Mouse (Mus musculus) layer of hippocampus, adult 2 months (tissue): ENCODE results near the gene Tmem87a. TPM values are rescaled to one million over a fixed set of nuclear protein-coding genes. Genes with fewer than 3 reads are reported as not detected.

Experiments used
- DNase-seq, 2 experiments: peaks; one replicate each; pipeline ENCODE4 v3.0.0; 2022; ENCODE audit warnings: low spot score in 2 of 2
- H3K27ac ChIP-seq: fragments of 200-600 bp; 2 replicates; pipeline ENCODE4 v1.8.1; 2022
- H3K4me3 ChIP-seq: fragments of 200-600 bp; 2 replicates; pipeline ENCODE4 v1.8.1; 2022; ENCODE audit warnings: mild to moderate bottlenecking
- CTCF ChIP-seq: fragments of 200-600 bp; conservative IDR thresholded peaks from 2 replicates; pipeline ENCODE4 v1.8.1; 2022; ENCODE audit warnings: antibody characterized with exemption, mild to moderate bottlenecking, moderate library complexity
- total RNA-seq, 2 experiments: library from RNA; stranded (reverse); gene quantifications; 2 replicates each; pipeline ENCODE4 v1.2.3; 2021

Tmem87a gene
- total RNA-seq, 2 experiments from 2014 or later, result 41.0 to 43.4 TPM

DNA sequence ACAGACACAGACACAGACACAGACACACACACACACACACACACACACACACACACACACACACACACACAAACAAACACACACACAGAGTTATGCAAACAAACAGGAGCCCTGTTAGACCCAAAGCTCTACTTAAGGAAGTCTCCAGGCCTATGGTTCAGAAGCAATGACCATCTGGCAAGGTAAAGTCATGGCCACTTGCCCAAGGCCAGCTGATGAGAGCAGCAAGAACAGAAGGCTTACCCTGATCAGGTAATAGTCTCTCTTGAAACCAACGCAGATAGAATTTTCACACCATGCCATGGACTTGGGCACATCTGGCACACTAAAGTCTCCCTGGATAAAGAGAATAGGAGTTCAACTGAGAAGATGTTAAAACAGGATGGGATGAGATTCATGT lies 62.2 kb downstream of the Tmem87a start:
- Histone ChIP-seq H3K4me3 (no peak overlapping the region), H3K27ac (no peak overlapping the region)
- no peak for DNase-seq
- no peak for TF ChIP-seq CTCF

- DNase-seq, result no peak
- 0 out of 2 replicates have a peak overlapping the region, but pooled peaks have one; percentile 2 for H3K27ac ChIP-seq
- TF ChIP-seq CTCF, result peak; percentile 77
Observed at GRCm38 (mm10) chr2:120337886-120338285, 66.0 kb downstream of the Tmem87a start.

GRCm38 (mm10) chr2:120331575-120331974 lies 72.3 kb downstream of the Tmem87a start:
- no peak for TF ChIP-seq CTCF
- no peak for DNase-seq
- Histone ChIP-seq H3K4me3 (no peak overlapping the region), H3K27ac (no peak overlapping the region)

More at GRCm38 (mm10) chr2:120337886-120338285, 66.0 kb downstream of the Tmem87a start:
- no peak overlapping the region for H3K4me3 ChIP-seq

DNA sequence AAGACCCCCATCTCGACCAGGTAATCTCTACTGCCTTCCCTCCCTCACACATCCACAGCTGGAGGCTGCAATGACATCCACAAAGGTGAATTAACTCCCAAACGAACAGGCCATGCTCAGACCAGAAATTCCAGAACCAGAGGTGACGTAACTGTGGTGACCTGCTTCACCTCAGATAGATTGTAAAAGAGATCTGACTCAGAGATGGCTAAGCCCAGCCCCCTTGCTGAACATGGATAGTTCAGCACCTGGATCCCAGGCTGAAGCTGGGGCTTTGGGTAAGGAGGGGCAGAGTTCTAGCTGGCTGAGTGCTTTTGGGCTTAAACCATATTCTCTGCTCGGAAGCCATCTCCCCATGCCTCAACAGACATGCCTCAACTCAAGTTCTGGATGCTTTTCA lies 88.8 kb downstream of the Tmem87a start:
- no peak for TF ChIP-seq CTCF
- DNase-seq, result no peak
- no peak overlapping the region for H3K4me3 ChIP-seq
- no peak overlapping the region for H3K27ac ChIP-seq

GRCm38 (mm10) chr2:120314487-120314886 lies 89.4 kb downstream of the Tmem87a start:
- DNase-seq, result no peak
- Histone ChIP-seq H3K4me3 (no peak overlapping the region), H3K27ac (no peak overlapping the region)
- no peak for TF ChIP-seq CTCF

GRCm38 (mm10) chr2:120313976-120314375 lies 89.9 kb downstream of the Tmem87a start, which contains the start of gene Pla2g4f:
Gene Pla2g4f (minus strand): TSS chr2:120314165.
- H3K4me3 ChIP-seq, result no peak within 1 kb of the TSS
- H3K27ac ChIP-seq, result no peak within 1 kb of the TSS
- no peak for DNase-seq
- no peak for TF ChIP-seq CTCF

DNA sequence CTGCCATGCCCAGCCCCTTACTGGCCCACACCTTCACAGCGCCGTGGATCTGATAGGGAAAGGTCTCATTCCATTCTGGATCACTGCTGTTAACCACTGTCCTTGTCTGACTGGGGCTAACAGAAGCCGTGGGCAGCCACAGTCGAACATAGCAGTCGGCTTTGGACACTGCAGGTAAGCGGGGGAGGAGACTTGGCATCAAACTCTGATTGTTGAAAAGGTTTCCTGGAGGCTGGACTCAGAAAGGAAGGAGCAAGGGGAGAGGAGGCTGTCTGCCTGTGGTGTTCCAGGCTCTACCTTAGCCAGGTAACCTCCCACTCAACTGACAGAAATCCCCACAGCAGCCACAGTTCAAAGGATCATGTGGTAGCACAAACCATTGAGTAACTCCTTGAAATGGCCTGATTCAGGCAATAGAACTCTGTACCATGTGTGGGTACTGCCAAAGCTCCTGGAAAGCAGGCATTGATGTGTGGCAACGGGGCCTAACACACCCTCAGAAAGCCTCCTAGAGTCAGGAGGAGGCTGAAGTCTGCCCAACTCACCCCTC lies 91.6 kb downstream of the Tmem87a start:
- no peak for TF ChIP-seq CTCF
- H3K4me3 ChIP-seq, result no peak overlapping the region
- H3K27ac ChIP-seq, result no peak overlapping the region
- no peak for DNase-seq

Other genes starting within 250 kb of the Tmem87a start
- gene Ehd4, start 249.5 kb downstream of the Tmem87a start, total RNA-seq, result 1 to 10 TPM; 5.4 to 7.6 TPM
- 10 to 100 TPM; 11.9 to 12.1 TPM for gene Pla2g4e, start 158.8 kb downstream of the Tmem87a start, total RNA-seq
- not detected for gene Pla2g4d, start 114.9 kb downstream of the Tmem87a start, total RNA-seq
- not detected for gene Pla2g4f, start 89.9 kb downstream of the Tmem87a start, total RNA-seq
- gene Vps39, start 51.0 kb downstream of the Tmem87a start, total RNA-seq, result 10 to 100 TPM; 69.0 to 80.5 TPM
- 10 to 100 TPM; 12.6 to 14.8 TPM for gene Ganc, start 217 bp downstream of the Tmem87a start, total RNA-seq
- 10 to 100 TPM; 19.8 to 20.9 TPM for gene Capn3, start 51.9 kb upstream of the Tmem87a start, total RNA-seq
- gene Zfp106, start 159.7 kb upstream of the Tmem87a start, total RNA-seq, result 100 to 1,000 TPM; 159 to 161 TPM
- gene Snap23, start 163.6 kb upstream of the Tmem87a start, total RNA-seq, result 10 to 100 TPM; 19.6 to 19.8 TPM
- 10 to 100 TPM; 14.9 to 15.7 TPM for gene Haus2, start 205.3 kb upstream of the Tmem87a start, total RNA-seq
- 10 to 100 TPM; 34.7 to 43.4 TPM for gene Lrrc57, start 205.4 kb upstream of the Tmem87a start, total RNA-seq
- gene Stard9, start 225.0 kb upstream of the Tmem87a start, total RNA-seq, result 1 to 10 TPM; 8.1 to 9.9 TPM